Mouse (Mus musculus) layer of hippocampus, adult 11-12 months (tissue): ENCODE data around the gene Cyp2d22.
"Not testable (repeated sequence)": the region's sequence is repeated elsewhere in the genome, so short reads cannot be mapped to it uniquely, and the experiment has no call there.

Source experiments
- DNase-seq: peaks from one replicate; pipeline ENCODE4 v3.0.0; 2022; ENCODE audit warnings: low spot score

Gene Cyp2d22

DNA sequence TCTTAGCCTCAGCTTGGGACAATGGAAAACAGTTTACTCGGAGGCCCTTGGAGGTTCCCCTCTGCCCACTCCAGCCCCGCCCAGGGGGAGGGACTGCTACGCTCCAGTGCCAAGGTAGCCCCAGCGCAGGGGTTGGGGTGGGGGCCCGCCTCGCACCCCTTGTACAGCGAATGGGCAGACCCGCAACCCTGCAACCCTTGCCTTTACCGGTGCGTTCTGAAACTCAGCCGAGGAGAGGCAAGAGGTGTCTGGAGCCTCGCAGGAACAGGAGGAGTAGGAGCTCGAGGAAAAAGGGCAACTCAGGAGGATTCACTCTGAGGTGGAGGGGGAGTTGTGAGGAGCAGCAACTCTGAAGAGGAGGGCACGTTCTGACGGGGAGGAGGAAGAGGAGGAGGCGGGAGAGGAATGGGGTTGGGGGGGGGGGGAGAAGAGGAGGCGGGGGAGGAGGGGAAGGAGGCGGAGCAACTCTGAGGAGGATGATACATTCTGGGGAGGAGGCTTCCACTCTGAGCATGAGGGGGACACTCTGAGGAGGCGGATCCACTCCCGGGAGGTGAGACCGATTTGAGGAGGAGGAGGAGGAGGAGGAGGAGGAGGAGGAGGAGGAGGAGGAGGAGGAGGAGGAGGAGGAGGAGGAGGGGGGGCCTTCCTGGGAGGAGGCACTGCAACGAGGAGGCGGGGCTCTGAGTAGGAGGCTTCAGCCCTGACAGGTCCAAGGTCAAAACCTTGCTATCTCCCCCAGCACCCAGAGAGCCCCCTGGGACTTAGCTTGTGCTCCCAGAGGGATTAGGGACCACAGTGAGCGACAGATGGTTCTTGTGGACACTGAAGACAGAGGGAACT is at the start of gene Cyp2d22:
Cyp2d22 (minus strand) TSS at position 390 of the 843 bp plus-strand sequence.
- no peak for DNase-seq

- no peak for DNase-seq
Measured at GRCm38 (mm10) chr15:82423471-82423870, 43.4 kb upstream of the Cyp2d22 start.

DNA sequence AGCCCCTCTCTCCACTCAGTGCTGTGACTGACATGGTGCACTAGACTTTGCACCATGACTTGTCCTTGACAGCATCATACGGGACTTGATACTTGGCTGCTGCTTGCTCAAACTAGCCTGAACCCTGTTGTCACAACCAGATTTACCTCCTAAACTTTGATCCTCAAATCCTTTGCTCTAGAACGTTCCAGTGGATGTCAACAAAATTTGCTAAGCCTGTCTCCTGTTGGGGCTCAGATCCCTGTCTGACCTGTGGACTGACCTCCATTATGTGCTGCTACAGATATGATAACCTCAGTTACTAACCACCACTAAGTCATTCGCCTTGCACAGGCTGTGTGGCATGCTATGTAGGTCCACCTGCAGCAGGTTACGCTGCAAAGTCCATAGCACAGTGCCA is 42.9 kb upstream of the Cyp2d22 start:
- DNase-seq, result no peak

DNA sequence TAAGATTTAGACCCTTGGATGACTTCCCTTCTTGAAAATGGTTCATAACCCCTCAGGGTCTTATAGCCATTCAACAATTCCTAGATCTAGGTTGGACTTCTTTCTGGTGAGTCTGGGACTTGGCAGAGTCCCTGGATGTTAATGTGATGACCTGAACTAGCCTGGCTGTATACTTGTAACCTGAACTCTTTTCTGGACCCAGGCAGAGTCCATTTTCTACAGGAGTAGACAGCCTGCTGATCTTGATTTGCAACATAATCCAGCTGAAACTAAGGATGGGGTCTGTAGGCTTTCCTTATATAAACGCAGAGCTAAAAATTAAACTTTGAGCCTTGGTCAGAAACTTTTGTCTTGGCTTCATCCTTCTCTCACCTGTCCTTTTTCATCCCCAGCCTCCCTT is 38.6 kb upstream of the Cyp2d22 start:
- no peak for DNase-seq

DNA sequence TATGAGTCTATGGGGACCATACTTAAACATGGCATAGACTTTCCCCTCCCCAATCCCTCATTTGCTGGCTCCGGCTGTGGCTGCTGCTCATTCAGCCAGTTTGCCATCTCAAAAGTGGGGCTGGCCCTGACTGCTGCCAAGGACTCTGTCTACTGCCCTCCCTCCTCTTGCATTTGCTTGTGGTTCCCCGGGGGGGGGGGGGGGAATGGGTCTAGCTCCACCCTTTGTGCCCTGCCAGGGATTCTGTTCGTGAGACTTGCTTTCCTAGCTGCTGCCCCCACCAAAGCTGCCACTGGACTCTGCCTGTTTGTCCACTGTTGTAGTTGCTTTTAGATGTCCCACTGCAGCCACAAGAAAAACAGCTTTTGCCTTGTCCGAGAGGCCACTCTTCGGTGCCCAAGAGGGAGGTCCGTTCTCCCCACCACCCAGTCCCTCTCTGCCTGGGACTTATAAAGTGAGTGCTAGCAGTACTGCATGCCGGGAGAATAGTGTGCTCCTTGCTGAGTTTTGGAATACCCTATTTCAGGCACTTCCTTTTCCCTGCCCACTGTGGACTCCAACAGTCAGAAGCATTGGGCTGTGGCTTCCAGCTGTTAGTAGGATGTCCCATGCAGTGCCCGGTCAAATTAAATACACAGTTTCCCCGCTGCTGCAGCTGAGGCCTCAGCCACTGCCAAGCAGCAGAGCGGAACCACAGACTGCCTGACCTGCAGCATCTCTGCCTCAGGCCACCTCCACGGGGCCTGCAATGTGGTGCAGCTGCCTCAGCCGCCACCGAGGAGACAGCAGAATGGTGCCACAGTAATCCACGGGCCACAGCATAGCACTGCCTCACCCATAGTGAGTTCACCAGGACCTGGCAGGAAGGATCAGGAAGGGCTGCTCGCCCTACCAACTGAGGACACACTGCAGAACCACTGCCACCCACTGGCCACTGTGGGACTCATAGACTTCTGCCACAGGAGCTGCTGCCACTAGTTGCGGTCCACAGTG is 37.0 kb upstream of the Cyp2d22 start:
- DNase-seq, result peak; percentile 92

DNA sequence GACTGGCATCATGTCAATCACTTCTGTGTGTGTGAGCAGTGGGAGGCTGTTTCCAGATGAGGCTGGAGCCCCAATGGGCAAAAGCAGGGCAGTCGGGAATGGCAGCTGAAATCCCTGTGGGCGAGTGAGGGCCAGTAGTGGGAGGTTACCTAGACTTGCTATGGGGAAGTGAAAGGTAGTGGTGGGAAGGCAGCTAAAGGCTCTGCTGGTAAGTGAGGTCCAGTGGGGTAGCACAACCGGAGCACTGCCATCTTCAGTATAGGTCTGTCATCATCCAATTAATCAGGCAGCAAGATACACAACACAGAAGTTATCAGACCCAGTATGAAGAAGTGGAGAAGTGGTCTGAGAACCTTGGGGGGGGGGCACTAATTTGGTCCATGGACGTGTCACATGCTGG is 27.5 kb upstream of the Cyp2d22 start:
- no peak for DNase-seq

- no peak for DNase-seq
Measured at GRCm38 (mm10) chr15:82406981-82407380, 26.9 kb upstream of the Cyp2d22 start, which contains the start of gene Cyp2d10. Cyp2d10 (minus strand) TSS chr15:82407195.

- DNase-seq, result no peak
Measured at GRCm38 (mm10) chr15:82404163-82404562, 24.1 kb upstream of the Cyp2d22 start.

- DNase-seq, result no peak
Measured at GRCm38 (mm10) chr15:82403606-82404005, 23.5 kb upstream of the Cyp2d22 start.

DNA sequence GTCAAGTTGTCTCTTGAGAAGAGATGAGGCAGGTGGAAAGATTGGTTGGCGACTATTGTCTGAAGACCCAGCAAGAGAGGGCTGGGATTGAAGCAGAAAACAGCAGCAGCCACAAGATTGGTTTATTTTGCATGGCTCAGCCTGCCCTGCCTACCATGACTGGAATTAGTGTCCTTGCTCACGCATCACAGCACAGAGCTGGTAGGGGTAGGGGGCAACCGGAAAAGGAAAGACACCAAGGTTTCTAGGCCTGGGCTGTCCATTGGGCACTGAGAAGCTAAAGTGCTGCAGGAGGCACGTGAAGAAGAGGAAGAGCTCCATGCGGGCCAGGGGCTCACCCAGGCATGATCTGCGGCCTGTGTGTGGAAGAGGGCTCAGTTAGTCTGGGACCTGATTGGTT is 22.7 kb upstream of the Cyp2d22 start:
- DNase-seq, result no peak

- no peak for DNase-seq
Measured at GRCm38 (mm10) chr15:82402106-82402505, 22.0 kb upstream of the Cyp2d22 start.

DNA sequence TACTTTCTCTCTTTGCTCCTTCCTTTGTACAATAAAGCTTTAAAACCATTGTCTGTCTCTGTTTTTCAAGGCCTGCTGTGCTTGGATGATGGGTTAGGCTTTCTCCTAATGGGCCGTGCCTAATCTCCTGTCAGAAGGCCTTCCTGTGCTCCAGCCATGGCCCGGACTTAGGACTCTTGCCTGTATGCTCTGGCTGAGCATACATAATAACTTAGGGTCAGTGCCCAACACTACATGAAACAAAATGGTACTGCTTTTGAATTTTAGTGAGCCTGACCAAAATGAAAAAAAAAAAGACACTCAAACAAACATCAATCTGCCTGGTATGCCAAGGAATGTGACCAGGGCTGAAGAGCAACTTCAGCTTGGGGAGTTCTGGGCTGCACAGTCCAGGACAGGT is 21.5 kb upstream of the Cyp2d22 start:
- DNase-seq, result no peak

DNA sequence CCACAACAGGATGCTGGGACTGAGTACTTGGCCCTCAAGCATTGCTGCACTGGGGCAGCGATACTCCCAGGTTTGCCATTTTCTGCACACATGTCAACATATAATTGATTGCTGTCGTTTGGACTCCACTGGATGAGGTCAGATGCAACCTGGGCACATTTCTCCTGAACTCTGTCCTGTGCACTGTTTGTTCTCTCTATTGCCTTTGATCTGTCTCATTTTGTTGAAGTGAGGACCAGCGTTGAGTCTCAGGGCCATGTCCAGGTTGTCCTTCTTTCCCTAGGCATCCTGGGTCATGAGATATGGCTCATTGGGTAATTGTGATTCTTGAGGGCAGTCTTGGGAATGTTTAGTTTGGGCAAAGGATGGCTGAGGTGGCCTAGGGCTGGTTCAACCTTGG is 15.9 kb upstream of the Cyp2d22 start:
- DNase-seq, result not testable (repeated sequence)

DNA sequence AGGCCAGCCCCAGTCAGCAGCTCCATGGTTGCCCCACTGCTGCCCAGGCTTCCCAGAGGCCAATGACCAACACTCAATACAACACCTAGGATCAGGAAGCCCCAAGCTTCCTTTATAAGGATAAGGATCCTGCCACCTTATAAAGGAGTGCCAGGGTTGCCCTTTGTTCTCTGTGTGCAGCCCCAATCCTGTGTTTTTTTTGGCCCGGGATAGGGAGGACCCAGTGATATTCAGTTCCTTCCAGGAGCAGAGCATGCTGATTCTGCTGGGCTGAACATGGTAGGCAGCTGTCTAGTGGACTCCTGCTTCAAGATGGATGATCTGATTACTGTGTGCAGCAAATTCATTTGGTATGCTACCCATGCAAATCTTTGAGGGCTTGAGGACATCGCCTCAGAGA is 13.9 kb upstream of the Cyp2d22 start, which contains the start of gene Cyp2d11:
Cyp2d11 (minus strand) TSS at position 101 of the 400 bp plus-strand sequence.
- not testable (repeated sequence) for DNase-seq

DNA sequence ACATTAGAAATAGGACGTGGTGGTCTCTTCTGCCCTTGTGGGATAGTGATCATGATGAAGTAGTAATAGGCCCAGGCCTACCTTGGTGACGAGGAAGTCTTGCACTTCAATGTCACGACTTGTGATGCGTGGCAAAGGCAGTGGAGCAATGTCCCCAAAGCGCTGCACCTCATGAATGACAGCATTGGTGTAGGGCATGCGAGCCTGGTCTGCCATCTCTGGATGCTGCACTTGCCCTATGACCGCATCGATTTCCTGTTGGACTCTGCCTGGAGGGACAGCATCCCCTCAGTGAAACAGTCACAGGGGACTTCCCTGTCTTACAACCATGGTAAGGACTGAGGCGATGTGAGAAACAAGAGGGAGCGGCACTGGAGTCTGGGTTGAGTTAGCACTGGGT is 9.9 kb upstream of the Cyp2d22 start:
- not testable (repeated sequence) for DNase-seq

- DNase-seq, result no peak
Measured at GRCm38 (mm10) chr15:82385729-82386128, 5.7 kb upstream of the Cyp2d22 start.

DNA sequence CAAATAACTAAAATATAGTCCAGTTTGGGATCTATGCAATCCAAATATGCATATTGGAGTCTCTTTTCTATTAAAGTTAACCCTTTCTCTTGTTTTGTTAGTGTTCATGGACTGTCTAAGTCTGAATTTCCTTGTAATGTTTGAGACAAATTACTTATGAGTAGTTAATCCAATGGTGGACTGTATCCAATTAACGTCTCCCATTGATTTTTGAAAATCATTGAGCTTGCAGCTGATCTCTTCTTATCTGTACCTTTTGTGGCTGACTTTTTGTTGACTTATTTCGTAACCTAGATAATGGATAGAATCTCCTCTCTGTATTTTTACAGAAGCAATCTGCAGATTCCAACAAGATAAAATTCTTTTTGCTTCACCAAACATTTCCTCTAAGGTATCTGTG is 2.4 kb upstream of the Cyp2d22 start:
- DNase-seq, result no peak

- DNase-seq, result no peak
Measured at GRCm38 (mm10) chr15:82380714-82381062, 628 bp upstream of the Cyp2d22 start.

- no peak for DNase-seq
Measured at GRCm38 (mm10) chr15:82379511-82379870, 569 bp downstream of the Cyp2d22 start.

- DNase-seq, result no peak
Measured at GRCm38 (mm10) chr15:82378261-82379180, 1.5 kb downstream of the Cyp2d22 start.

- no peak for DNase-seq
Measured at GRCm38 (mm10) chr15:82377701-82378100, 2.4 kb downstream of the Cyp2d22 start.
